Mouse (Mus musculus): Measurements from ENCODE around the gene Chchd2. TPM values are rescaled to one million over a fixed set of nuclear protein-coding genes. Genes with fewer than 3 reads are reported as not detected.

The Chchd2 gene
- polyA plus RNA-seq, 1 experiment from 2014 or later: 768 TPM

Other genes starting within 250 kb of the Chchd2 start
- 5.8 and 6.5 TPM in 2 replicates for gene Zfp11, start 217.4 kb downstream of the Chchd2 start, polyA plus RNA-seq (2016; fragmentation: Nextera tagmentation; extraction: Ambion mirVana)
- not detected in 2 replicates for gene Sept14, start 179.0 kb downstream of the Chchd2 start, polyA plus RNA-seq (2016; fragmentation: Nextera tagmentation; extraction: Ambion mirVana)
- 149 and 151 TPM in 2 replicates for gene Mrps17, start 172.0 kb downstream of the Chchd2 start, polyA plus RNA-seq (2016; fragmentation: Nextera tagmentation; extraction: Ambion mirVana)
- gene Nipsnap2, start 162.4 kb downstream of the Chchd2 start, polyA plus RNA-seq (2016; fragmentation: Nextera tagmentation; extraction: Ambion mirVana): 81.7 and 94.6 TPM in 2 replicates
- gene Psph, start 100.0 kb downstream of the Chchd2 start, polyA plus RNA-seq (2016; fragmentation: Nextera tagmentation; extraction: Ambion mirVana): 35.3 and 36.4 TPM in 2 replicates
- gene Sumf2, start 40.5 kb downstream of the Chchd2 start, polyA plus RNA-seq (2016; fragmentation: Nextera tagmentation; extraction: Ambion mirVana): 56.8 and 61.3 TPM in 2 replicates
- 10.9 and 12.4 TPM in 2 replicates for gene Zbed5, start 8.3 kb upstream of the Chchd2 start, polyA plus RNA-seq (2016; fragmentation: Nextera tagmentation; extraction: Ambion mirVana)
- 0.34 and 0.46 TPM in 2 replicates for gene Phkg1, start 11.1 kb upstream of the Chchd2 start, polyA plus RNA-seq (2016; fragmentation: Nextera tagmentation; extraction: Ambion mirVana)
- gene Nupr1l, start 21.1 kb upstream of the Chchd2 start, polyA plus RNA-seq (2016; fragmentation: Nextera tagmentation; extraction: Ambion mirVana): 4.7 and 6.6 TPM in 2 replicates
- 40.9 and 42.4 TPM in 2 replicates for gene Vkorc1l1, start 54.5 kb upstream of the Chchd2 start, polyA plus RNA-seq (2016; fragmentation: Nextera tagmentation; extraction: Ambion mirVana)
- gene Gusb, start 115.6 kb upstream of the Chchd2 start, polyA plus RNA-seq (2016; fragmentation: Nextera tagmentation; extraction: Ambion mirVana): 31.4 and 31.5 TPM in 2 replicates
- gene Asl, start 141.8 kb upstream of the Chchd2 start, polyA plus RNA-seq (2016; fragmentation: Nextera tagmentation; extraction: Ambion mirVana): 23.5 and 34.7 TPM in 2 replicates
- gene Crcp, start 141.8 kb upstream of the Chchd2 start, polyA plus RNA-seq (2016; fragmentation: Nextera tagmentation; extraction: Ambion mirVana): 53.3 and 56.0 TPM in 2 replicates
- 57.0 and 62.9 TPM in 2 replicates for gene Tpst1, start 185.9 kb upstream of the Chchd2 start, polyA plus RNA-seq (2016; fragmentation: Nextera tagmentation; extraction: Ambion mirVana)

Measured in hindbrain, embryonic 12.5 days (tissue).